ENCODE assay signal across 8 mouse cellular contexts in the genomic region with DNA sequence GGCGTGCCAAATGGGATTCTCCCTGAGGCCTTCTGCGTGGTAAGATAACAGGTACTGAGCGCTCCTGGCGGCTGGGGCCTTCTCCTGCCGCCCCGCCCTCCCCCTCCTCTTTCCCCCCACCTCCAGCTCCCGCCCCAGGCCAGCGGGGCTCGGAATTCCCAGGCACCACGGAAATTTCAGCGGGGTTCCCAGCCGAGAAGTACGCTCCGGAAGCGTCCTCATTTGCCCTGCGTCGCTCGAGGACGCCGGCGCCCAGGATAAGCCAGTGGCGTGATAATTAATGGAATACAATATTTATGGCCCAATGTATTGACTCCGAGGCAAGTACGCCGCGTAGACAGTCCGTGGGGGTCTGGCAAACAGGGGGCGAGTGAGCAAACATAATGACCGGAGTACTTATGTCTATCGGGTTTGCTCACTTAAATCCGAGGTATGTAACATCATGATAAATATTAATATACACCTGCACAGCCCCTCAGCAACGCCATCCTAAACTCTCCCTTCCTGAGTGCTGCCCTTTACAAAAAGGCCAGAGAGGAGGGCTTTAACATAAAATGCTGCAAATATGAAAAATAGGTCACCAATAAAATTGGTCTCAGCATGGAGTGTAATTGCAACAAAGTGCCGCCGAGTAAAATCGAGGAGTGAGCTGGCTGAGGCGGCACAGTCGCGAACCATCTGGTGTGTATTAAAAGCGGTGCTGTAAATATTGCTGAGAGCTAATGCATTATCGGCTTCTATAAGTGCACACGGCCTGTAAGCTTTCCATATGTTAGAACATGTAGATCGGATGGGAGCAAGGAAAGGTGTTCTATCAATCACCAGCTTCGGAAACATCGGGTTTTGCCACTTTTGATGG. TPM values are rescaled to one million over a fixed set of nuclear protein-coding genes. Genes with fewer than 3 reads are reported as not detected.
A peak's percentile ranks its signal among the peaks of the same experiment; 100 is the strongest.
DNase-seq lines count a peak whose midpoint lies in the region; ATAC-seq and TF ChIP-seq lines count a peak whose summit lies in the region.

No protein-coding gene starts in this region.

- peaks cover 11% of the 10 kb centered on the region for H3K4me1 ChIP-seq in heart, embryonic 11.5 days (ENCODE audit: control insufficient read depth, insufficient read depth, low read length)
- peaks cover 70% of the 10 kb centered on the region for H3K4me1 ChIP-seq in embryonic facial prominence, embryonic 10.5 days
- H3K4me1 ChIP-seq in intestine, postnatal 0 days (replicated peaks; ENCODE audit: control insufficient read depth, insufficient read depth, low read length), result no peaks in the 10 kb centered on the region

- H3K9ac ChIP-seq in heart, embryonic 11.5 days (ENCODE audit: low read depth, low read length), result no peak overlapping the region
- no peak overlapping the region for H3K9ac ChIP-seq in intestine, postnatal 0 days (ENCODE audit: low read depth, low read length)

- no peak overlapping the region for H3K27ac ChIP-seq in heart, embryonic 11.5 days (ENCODE audit: low read depth, low read length)
- peak overlapping the region; percentile 84 for H3K27ac ChIP-seq in embryonic facial prominence, embryonic 10.5 days (replicated peaks)
- no peak overlapping the region for H3K27ac ChIP-seq in intestine, postnatal 0 days (ENCODE audit: low read depth, low read length)

- no peaks in the 10 kb centered on the region for H3K9me3 ChIP-seq in heart, embryonic 11.5 days (replicated peaks; ENCODE audit: control insufficient read depth, low read length)
- H3K9me3 ChIP-seq in embryonic facial prominence, embryonic 10.5 days, result no peaks in the 10 kb centered on the region
- no peaks in the 10 kb centered on the region for H3K9me3 ChIP-seq in intestine, postnatal 0 days (ENCODE audit: control insufficient read depth)

- H3K27me3 ChIP-seq in heart, embryonic 11.5 days (ENCODE audit: control insufficient read depth, insufficient read depth, low read length), result peaks cover 77% of the 10 kb centered on the region
- H3K27me3 ChIP-seq in embryonic facial prominence, embryonic 10.5 days (replicated peaks; ENCODE audit: low read depth, poor library complexity, severe bottlenecking), result peaks cover 100% of the 10 kb centered on the region
- H3K27me3 ChIP-seq in intestine, postnatal 0 days (replicated peaks; ENCODE audit: control insufficient read depth, insufficient read depth, low read length), result peaks cover 85% of the 10 kb centered on the region

- under 1% methylated on average over 44 of the region's 44 CpGs for WGBS in heart, embryonic 11.5 days (ENCODE audit: insufficient replicate concordance)
- WGBS in embryonic facial prominence, embryonic 10.5 days, result under 1% methylated on average over 44 of the region's 44 CpGs
- WGBS in intestine, postnatal 0 days, result 1% methylated on average over 44 of the region's 44 CpGs

- no peak for DNase-seq in heart, adult 8-10 months (ENCODE audit: low spot score)
- peak; percentile 41 for DNase-seq in Muller cell, postnatal 12 days (ENCODE audit: inconsistent ontology term)
- DNase-seq in embryonic facial prominence, embryonic 10.5 days (ENCODE audit: low spot score), result peak; percentile 60
- peak; percentile 62 for DNase-seq in retina, postnatal 1 day
- DNase-seq in frontal cortex, adult 2 months (ENCODE audit: extremely low spot score in 1 of 2, low spot score in 1 of 2), result no peak
- no peak for DNase-seq in left cerebral cortex, adult 9 months (ENCODE audit: low spot score in 2 of 2)

- TF ChIP-seq CTCF in intestine, postnatal 0 days (IDR thresholded peaks at IDR 0.05; ENCODE audit: low read depth), result no peak

- no peak for ATAC-seq in heart, embryonic 11.5 days (replicated peaks; ENCODE audit: insufficient number of reproducible peaks, low FRiP score, low TSS enrichment)
- no peak for ATAC-seq in intestine, postnatal 0 days

- H3K36me3 ChIP-seq in heart, embryonic 11.5 days (ENCODE audit: control insufficient read depth, insufficient read depth, low read length), result no peaks in the 10 kb centered on the region
- H3K36me3 ChIP-seq in embryonic facial prominence, embryonic 10.5 days (replicated peaks), result peaks cover 2% of the 10 kb centered on the region; the same call in 1 of the 2 replicates
- no peaks in the 10 kb centered on the region for H3K36me3 ChIP-seq in intestine, postnatal 0 days (ENCODE audit: control insufficient read depth, insufficient read depth)

- H3K4me3 ChIP-seq in heart, embryonic 11.5 days (ENCODE audit: low read depth, low read length), result peak overlapping the region; percentile 16
- H3K4me3 ChIP-seq in embryonic facial prominence, embryonic 10.5 days, result peak overlapping the region; percentile 60
- peak overlapping the region; percentile 17 for H3K4me3 ChIP-seq in intestine, postnatal 0 days (ENCODE audit: low read depth, low read length)

- peak overlapping the region; percentile 61 for H3K4me2 ChIP-seq in heart, embryonic 11.5 days
- H3K4me2 ChIP-seq in intestine, postnatal 0 days (replicated peaks; ENCODE audit: low read depth), result no peak overlapping the region; the same call in 1 of the 2 replicates

RNA-seq across cellular contexts. Expression of a gene that starts 18.3 kb away (rescaled TPM):
- 10.2 and 10.9 TPM in 2 replicates for polyA plus RNA-seq in heart, embryonic 11.5 days (2014; fragmentation: Nextera tagmentation; extraction: Ambion mirVana)
- total RNA-seq in heart, adult 8-10 months (2022), result 1 to 10 TPM; 1.5 to 4.4 (median 4.0) TPM
- 54.4 and 58.6 TPM in 2 replicates for polyA plus RNA-seq in embryonic facial prominence, embryonic 10.5 days (2016; fragmentation: Nextera tagmentation; extraction: Ambion mirVana)
- polyA plus RNA-seq in intestine, postnatal 0 days (2015; fragmentation: Nextera tagmentation; extraction: Ambion mirVana), result 0.82 and 1.0 TPM in 2 replicates
- 115 and 123 TPM in 2 replicates for polyA plus RNA-seq in frontal cortex, adult 2 months (2012; rRNA removed)

Comparison
In these comparisons a context has a peak if more than half of its experiments do, and no peak if none do; other contexts are left out.
1. DNase-seq: peak in Muller cell, postnatal 12 days (single experiment), embryonic facial prominence, embryonic 10.5 days (single experiment) and retina, postnatal 1 day (single experiment); none in heart, adult 8-10 months (single experiment), frontal cortex, adult 2 months (0 of 2) and left cerebral cortex, adult 9 months (0 of 2).
2. Peak in every context shown above with its lines, with median percentiles within 50 percentile points of each other: H3K4me3 ChIP-seq.